Mouse (Mus musculus): Measurements from ENCODE around the gene Foxa2. TPM values are rescaled to one million over a fixed set of nuclear protein-coding genes. Genes with fewer than 3 reads are reported as not detected.

Foxa2 gene
- polyA plus RNA-seq, 1 experiment from 2014 or later, result 1.9 TPM

DNA sequence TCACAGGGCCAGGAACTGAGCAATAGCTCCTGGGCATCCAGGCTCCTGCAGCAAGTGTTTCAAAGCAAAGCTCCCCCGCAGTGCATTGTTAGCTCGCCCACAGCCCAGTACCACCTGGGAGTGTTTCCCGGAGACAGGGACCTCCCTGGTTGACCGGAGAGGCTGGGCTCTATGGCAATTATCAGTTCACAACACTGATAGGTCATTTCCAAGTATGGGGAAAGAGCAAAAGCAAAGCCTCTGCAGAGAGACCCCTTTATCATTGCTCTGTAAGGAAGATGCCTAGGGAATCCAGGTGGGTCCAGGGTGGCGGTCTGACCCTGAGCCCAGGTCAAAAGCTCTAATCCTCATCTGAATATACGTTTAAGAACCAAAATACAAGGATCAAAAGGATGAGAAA lies 6.6 kb upstream of the Foxa2 start:
- 4% methylated on average over 6 of the region's 6 CpGs for WGBS
- Histone ChIP-seq H3K4me3 (ENCODE audit: low read depth, low read length) (no peak overlapping the region), H3K9ac (replicated peaks; ENCODE audit: low read length) (no peak overlapping the region), H3K27me3 (ENCODE audit: control insufficient read depth, insufficient read depth, low read length) (peaks cover 37% of the 10 kb centered on the region), H3K36me3 (replicated peaks; ENCODE audit: control insufficient read depth, insufficient read depth, low read depth, low read length) (no peaks in the 10 kb centered on the region), H3K4me1 (ENCODE audit: control insufficient read depth, insufficient read depth, low read length) (no peaks in the 10 kb centered on the region), H3K27ac (replicated peaks; ENCODE audit: low read depth, low read length) (no peak overlapping the region), H3K4me2 (ENCODE audit: low read depth, low read length) (no peak overlapping the region), H3K9me3 (replicated peaks; ENCODE audit: control insufficient read depth, low read length) (no peaks in the 10 kb centered on the region)
- DNase-seq (ENCODE audit: low spot score), result no peak
- ATAC-seq (replicated peaks; ENCODE audit: insufficient number of reproducible peaks, low FRiP score, low TSS enrichment, low read depth), result no peak

DNA sequence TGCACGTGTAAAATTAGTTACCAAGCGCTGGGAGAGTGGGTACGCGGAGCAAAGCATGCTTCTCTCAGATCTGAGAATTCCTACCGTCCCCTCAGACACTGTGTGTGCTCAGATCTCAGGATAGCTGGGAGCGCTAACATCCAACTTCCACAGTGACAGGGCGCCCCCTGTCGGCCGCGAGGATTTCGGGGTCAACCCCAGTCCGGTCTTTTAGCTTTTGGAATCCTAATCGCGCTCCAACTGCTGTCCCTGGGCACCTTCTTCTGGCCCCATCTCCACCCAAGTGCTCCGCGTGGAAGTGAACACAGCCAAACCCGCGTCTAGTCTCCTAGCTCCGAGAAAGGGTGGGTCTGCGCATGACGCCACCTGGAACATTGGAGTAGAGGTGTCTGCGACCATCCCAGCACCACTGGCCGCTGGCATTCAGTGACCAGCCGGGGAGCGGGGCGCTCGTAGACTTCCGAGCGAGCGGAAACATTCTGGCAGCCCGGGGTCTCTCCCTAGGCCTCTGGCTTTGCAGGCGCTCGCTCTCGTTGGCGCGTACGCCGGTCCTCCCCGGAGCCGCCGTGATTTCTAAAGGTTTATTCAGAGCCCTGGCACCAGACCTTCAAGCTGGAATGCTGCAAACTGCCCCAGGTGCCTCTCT lies 1.8 kb upstream of the Foxa2 start:
- Histone ChIP-seq H3K27me3 (ENCODE audit: control insufficient read depth, insufficient read depth, low read length) (peaks cover 80% of the 10 kb centered on the region), H3K4me3 (ENCODE audit: low read depth, low read length) (peak overlapping the region; percentile 14; the same call in 1 of the 2 replicates), H3K36me3 (replicated peaks; ENCODE audit: control insufficient read depth, insufficient read depth, low read depth, low read length) (no peaks in the 10 kb centered on the region), H3K4me2 (ENCODE audit: low read depth, low read length) (peak overlapping the region; percentile 29), H3K9me3 (replicated peaks; ENCODE audit: control insufficient read depth, low read length) (no peaks in the 10 kb centered on the region), H3K9ac (replicated peaks; ENCODE audit: low read length) (no peak overlapping the region), H3K4me1 (ENCODE audit: control insufficient read depth, insufficient read depth, low read length) (no peaks in the 10 kb centered on the region), H3K27ac (replicated peaks; ENCODE audit: low read depth, low read length) (no peak overlapping the region)
- DNase-seq (ENCODE audit: low spot score) (peak; percentile 87), ATAC-seq (replicated peaks; ENCODE audit: insufficient number of reproducible peaks, low FRiP score, low TSS enrichment, low read depth) (peak; percentile 46)
- WGBS, result under 1% methylated on average over 41 of the region's 41 CpGs

DNA sequence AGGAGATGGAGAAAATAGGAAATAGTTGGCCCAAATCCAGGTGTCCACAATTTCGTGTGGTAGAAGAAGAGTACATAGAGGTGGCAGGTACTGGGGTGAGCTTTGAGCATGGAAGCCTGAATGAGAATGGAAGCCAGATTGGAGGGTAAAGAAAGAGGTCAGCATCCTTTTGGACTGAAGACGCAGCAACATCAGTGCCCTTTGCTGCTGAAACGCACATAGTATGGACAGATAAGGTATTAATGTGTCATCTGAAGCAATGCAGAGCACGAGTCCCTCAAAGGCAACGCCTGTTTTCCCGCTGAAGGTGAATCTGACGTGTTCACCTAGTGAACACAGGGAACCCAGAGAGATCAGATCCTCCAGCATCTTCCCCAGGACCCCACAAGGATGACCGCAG lies 842 bp upstream of the Foxa2 start:
- no peaks in the 10 kb centered on the region for H3K4me1 ChIP-seq (ENCODE audit: control insufficient read depth, insufficient read depth, low read length)

DNA sequence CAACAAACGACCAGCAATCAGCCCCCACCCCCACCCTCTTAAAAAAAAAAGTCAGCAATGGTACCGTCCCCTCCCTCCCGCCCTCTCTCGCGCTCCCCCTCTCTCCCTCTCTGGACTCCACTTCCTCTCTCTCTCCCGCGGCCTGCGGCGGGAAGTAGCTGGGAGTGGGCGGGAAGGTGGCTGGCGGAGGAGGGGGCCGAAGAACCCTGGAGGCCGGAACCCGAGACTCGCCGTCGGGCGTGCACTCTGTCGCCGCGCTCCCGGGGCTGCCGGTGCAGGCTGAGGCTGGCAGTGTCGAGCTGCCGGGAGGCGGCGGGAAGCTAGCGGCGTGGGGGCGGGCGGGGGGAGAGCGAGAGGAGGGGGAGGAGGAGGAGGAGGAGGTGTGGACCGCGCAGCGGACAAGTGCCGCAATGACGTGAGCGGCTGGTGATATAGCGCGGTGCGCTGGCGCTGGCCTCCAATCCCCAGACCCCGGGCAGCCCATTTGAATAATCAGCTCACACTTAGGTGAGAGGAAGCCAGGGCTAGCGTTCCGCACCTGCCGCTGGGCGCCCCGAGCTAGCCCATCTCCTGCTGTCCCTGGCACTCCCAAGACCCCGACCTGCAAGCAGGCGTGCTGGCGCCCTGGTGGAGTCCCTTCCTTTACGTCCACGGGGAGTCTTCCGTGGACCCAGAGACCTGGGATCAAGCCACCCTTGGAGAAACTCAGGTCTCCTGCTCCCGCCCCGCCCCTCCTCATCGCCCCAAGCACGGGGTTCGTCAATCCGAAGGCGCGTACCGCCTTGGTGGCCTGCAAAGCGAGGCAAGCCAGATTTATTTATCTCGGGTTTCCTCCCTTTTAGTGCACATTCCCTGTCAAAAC lies 601 bp downstream of the Foxa2 start:
- H3K9ac ChIP-seq (replicated peaks; ENCODE audit: low read length), result no peak overlapping the region
- H3K4me2 ChIP-seq (ENCODE audit: low read depth, low read length), result peak overlapping the region; percentile 19
- H3K27ac ChIP-seq (replicated peaks; ENCODE audit: low read depth, low read length), result no peak overlapping the region
- no peaks in the 10 kb centered on the region for H3K9me3 ChIP-seq (replicated peaks; ENCODE audit: control insufficient read depth, low read length)
- ATAC-seq (replicated peaks; ENCODE audit: insufficient number of reproducible peaks, low FRiP score, low TSS enrichment, low read depth) (0 out of 2 replicates have a peak, but pooled peaks have one; percentile 31), DNase-seq (ENCODE audit: low spot score) (no peak)
- no peaks in the 10 kb centered on the region for H3K36me3 ChIP-seq (replicated peaks; ENCODE audit: control insufficient read depth, insufficient read depth, low read depth, low read length)
- H3K4me1 ChIP-seq (ENCODE audit: control insufficient read depth, insufficient read depth, low read length), result no peaks in the 10 kb centered on the region
- peak overlapping the region; percentile 29 for H3K4me3 ChIP-seq (ENCODE audit: low read depth, low read length)
- peaks cover 87% of the 10 kb centered on the region for H3K27me3 ChIP-seq (ENCODE audit: control insufficient read depth, insufficient read depth, low read length)
- WGBS, result 1% methylated on average over 48 of the region's 65 CpGs

More for the DNA sequence above, 842 bp upstream of the Foxa2 start:
- Histone ChIP-seq H3K27me3 (ENCODE audit: control insufficient read depth, insufficient read depth, low read length) (peaks cover 81% of the 10 kb centered on the region), H3K36me3 (replicated peaks; ENCODE audit: control insufficient read depth, insufficient read depth, low read depth, low read length) (no peaks in the 10 kb centered on the region), H3K9me3 (replicated peaks; ENCODE audit: control insufficient read depth, low read length) (no peaks in the 10 kb centered on the region), H3K4me2 (ENCODE audit: low read depth, low read length) (no peak overlapping the region), H3K9ac (replicated peaks; ENCODE audit: low read length) (no peak overlapping the region), H3K4me3 (ENCODE audit: low read depth, low read length) (no peak overlapping the region), H3K27ac (replicated peaks; ENCODE audit: low read depth, low read length) (no peak overlapping the region)
- DNase-seq (ENCODE audit: low spot score), result no peak
- WGBS, result 8% methylated on average over 8 of the region's 8 CpGs
- no peak for ATAC-seq (replicated peaks; ENCODE audit: insufficient number of reproducible peaks, low FRiP score, low TSS enrichment, low read depth)

DNA sequence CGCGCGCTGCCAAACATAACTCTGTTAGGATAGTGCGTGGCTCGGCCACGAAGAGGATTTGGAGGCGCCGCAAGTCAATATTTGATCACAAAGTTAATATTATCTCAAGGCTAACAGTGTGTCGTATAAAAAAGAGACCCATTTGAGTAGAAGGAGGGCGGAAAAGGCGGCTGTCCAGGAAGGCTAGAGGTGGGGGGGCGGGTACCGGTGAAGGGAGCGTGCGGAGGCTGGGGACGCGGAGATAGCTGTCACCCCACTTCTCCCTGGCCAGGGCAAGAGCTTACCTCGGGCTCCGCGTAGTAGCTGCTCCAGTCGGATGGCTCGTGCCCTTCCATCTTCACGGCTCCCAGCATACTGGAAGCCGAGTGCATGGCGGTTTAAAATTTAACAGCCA lies 1.2 kb downstream of the Foxa2 start:
- no peak overlapping the region for H3K9ac ChIP-seq (replicated peaks; ENCODE audit: low read length)
- no peaks in the 10 kb centered on the region for H3K36me3 ChIP-seq (replicated peaks; ENCODE audit: control insufficient read depth, insufficient read depth, low read depth, low read length)
- peaks cover 88% of the 10 kb centered on the region for H3K27me3 ChIP-seq (ENCODE audit: control insufficient read depth, insufficient read depth, low read length)
- H3K4me3 ChIP-seq (ENCODE audit: low read depth, low read length), result peak overlapping the region; percentile 29
- H3K4me2 ChIP-seq (ENCODE audit: low read depth, low read length), result peak overlapping the region; percentile 19
- no peaks in the 10 kb centered on the region for H3K9me3 ChIP-seq (replicated peaks; ENCODE audit: control insufficient read depth, low read length)
- ATAC-seq (replicated peaks; ENCODE audit: insufficient number of reproducible peaks, low FRiP score, low TSS enrichment, low read depth) (no peak; the same call in 1 of the 2 replicates), DNase-seq (ENCODE audit: low spot score) (no peak)
- WGBS, result 0% methylated on average over 25 of the region's 25 CpGs
- H3K4me1 ChIP-seq (ENCODE audit: control insufficient read depth, insufficient read depth, low read length), result no peaks in the 10 kb centered on the region
- no peak overlapping the region for H3K27ac ChIP-seq (replicated peaks; ENCODE audit: low read depth, low read length)

DNA sequence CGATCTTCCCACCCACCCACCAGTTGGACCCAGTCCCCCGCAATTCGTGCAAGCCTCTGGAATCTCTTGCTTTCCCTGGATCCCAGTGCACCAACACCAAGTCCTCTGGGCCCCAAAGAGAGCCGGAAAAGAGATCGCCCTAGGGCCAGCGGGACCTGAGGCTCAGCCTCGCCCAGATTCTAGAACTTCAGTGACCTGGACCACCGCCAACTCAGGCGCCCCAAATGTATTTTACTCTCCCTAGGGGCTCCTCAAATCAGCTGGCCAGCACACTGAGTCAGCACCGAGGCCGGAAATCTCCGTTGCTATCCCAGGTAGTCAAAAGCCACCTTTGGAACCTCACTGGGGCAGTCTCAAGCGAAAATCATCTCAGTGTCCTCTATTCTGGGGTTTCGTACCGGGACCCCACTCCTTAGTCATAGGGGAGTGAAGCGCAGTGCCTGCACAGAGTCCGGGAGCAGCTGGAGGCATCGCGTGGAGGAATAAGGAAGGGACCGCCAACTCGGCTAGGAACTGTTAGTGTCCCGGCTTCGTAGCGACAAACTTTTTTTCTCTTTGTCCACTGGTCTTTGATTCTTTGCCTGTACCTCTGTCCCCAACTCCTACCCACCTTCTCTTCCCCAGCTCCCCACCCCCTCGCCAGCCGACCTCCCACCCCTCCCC lies 1.8 kb downstream of the Foxa2 start:
- H3K9ac ChIP-seq (replicated peaks; ENCODE audit: low read length), result no peak overlapping the region
- no peaks in the 10 kb centered on the region for H3K9me3 ChIP-seq (replicated peaks; ENCODE audit: control insufficient read depth, low read length)
- ATAC-seq (replicated peaks; ENCODE audit: insufficient number of reproducible peaks, low FRiP score, low TSS enrichment, low read depth) (no peak), DNase-seq (ENCODE audit: low spot score) (no peak)
- no peak overlapping the region for H3K27ac ChIP-seq (replicated peaks; ENCODE audit: low read depth, low read length)
- WGBS, result 1% methylated on average over 26 of the region's 26 CpGs
- H3K4me3 ChIP-seq (ENCODE audit: low read depth, low read length), result peak overlapping the region; percentile 5; the same call in 1 of the 2 replicates
- no peaks in the 10 kb centered on the region for H3K36me3 ChIP-seq (replicated peaks; ENCODE audit: control insufficient read depth, insufficient read depth, low read depth, low read length)
- H3K4me1 ChIP-seq (ENCODE audit: control insufficient read depth, insufficient read depth, low read length), result no peaks in the 10 kb centered on the region
- no peak overlapping the region for H3K4me2 ChIP-seq (ENCODE audit: low read depth, low read length)
- H3K27me3 ChIP-seq (ENCODE audit: control insufficient read depth, insufficient read depth, low read length), result peaks cover 91% of the 10 kb centered on the region

DNA sequence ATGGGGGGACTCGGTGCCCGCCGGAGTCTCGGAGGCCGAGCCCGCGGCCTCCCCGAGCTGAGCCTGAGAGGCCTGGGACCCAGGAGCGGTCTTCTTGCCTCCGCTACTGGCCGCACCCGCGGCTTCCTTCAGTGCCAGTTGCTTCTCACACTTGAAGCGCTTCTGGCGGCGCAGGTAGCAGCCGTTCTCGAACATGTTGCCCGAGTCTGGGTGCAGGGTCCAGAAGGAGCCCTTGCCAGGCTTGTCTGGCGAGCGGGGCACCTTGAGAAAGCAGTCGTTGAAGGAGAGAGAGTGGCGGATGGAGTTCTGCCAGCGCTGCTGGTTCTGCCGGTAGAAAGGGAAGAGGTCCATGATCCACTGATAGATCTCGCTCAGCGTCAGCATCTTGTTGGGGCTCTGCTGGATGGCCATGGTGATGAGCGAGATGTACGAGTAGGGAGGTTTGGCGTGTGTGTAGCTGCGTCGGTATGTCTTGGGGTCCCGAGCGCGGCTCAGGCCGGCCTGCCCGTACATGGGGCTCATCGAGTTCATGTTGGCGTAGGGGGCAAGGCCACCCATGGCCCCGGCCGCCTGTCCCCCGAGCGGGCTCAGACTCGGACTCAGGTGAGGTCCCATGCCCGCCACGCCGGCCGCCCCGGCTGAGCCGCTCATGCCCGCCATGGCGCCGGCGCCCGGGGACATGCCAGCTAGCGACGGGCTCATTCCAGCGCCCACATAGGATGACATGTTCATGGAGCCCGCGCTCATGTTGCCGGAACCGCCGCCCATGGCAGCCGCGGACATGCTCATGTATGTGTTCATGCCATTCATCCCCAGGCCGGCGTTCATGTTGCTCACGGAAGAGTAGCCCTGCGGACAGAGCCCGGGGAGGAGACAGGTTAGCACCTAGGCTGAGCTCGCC lies 2.5 kb downstream of the Foxa2 start:
- Histone ChIP-seq H3K4me3 (ENCODE audit: low read depth, low read length) (0 out of 2 replicates have a peak overlapping the region, but pooled peaks have one; percentile 1), H3K4me2 (ENCODE audit: low read depth, low read length) (no peak overlapping the region; the same call in 1 of the 2 replicates), H3K36me3 (replicated peaks; ENCODE audit: control insufficient read depth, insufficient read depth, low read depth, low read length) (no peaks in the 10 kb centered on the region), H3K4me1 (ENCODE audit: control insufficient read depth, insufficient read depth, low read length) (no peaks in the 10 kb centered on the region), H3K27ac (replicated peaks; ENCODE audit: low read depth, low read length) (no peak overlapping the region), H3K9me3 (replicated peaks; ENCODE audit: control insufficient read depth, low read length) (no peaks in the 10 kb centered on the region), H3K9ac (replicated peaks; ENCODE audit: low read length) (no peak overlapping the region), H3K27me3 (ENCODE audit: control insufficient read depth, insufficient read depth, low read length) (peaks cover 93% of the 10 kb centered on the region)
- DNase-seq (ENCODE audit: low spot score) (no peak), ATAC-seq (replicated peaks; ENCODE audit: insufficient number of reproducible peaks, low FRiP score, low TSS enrichment, low read depth) (no peak)
- WGBS, result under 1% methylated on average over 70 of the region's 71 CpGs

All from embryonic facial prominence, embryonic 11.5 days (tissue).